Mouse (Mus musculus) CH12.LX (cell line): ENCODE data around the gene Olfr63.

Experiments used
- CHD2 ChIP-seq: IDR thresholded peaks from 2 replicates; pipeline ENCODE4 v1.6.1; 2011; ENCODE audit warnings: low read length, improper control_type of control experiment
- CTCF ChIP-seq, 2 experiments: IDR thresholded peaks in 1 of 2; conservative IDR thresholded peaks in 1 of 2; 2 replicates each; pipeline ENCODE4 v1.5.1; 2011 to 2012; ENCODE audit warnings: low read depth in 2 of 2, low read length in 2 of 2, improper control_type of control experiment in 1 of 2, inconsistent platforms in 1 of 2, mild to moderate bottlenecking in 1 of 2, moderate library complexity in 1 of 2
- HCFC1 ChIP-seq: IDR thresholded peaks from 2 replicates; pipeline ENCODE4 v1.6.1; 2012; ENCODE audit warnings: low read depth, mild to moderate bottlenecking, inconsistent platforms, low read length, improper control_type of control experiment
- JUN ChIP-seq: IDR thresholded peaks from 2 replicates; pipeline ENCODE4 v1.6.1; 2011; ENCODE audit warnings: low read depth, mild to moderate bottlenecking, low read length, improper control_type of control experiment, moderate library complexity; ENCODE audit not compliant: insufficient read depth
- JUND ChIP-seq: conservative IDR thresholded peaks from 2 replicates; pipeline ENCODE4 v1.6.1; 2011; ENCODE audit warnings: low read depth, low read length, improper control_type of control experiment
- POLR2A ChIP-seq: IDR thresholded peaks from 2 replicates; pipeline ENCODE4 v1.6.1; 2011; ENCODE audit warnings: low read depth, mild to moderate bottlenecking, improper control_type of control experiment, low read length
- SIN3A ChIP-seq: IDR thresholded peaks from 2 replicates; pipeline ENCODE4 v1.6.1; 2012; ENCODE audit warnings: low read length, improper control_type of control experiment, inconsistent platforms
- ZMIZ1 ChIP-seq: IDR thresholded peaks from 2 replicates; pipeline ENCODE4 v1.6.1; 2012; ENCODE audit warnings: low read depth, mild to moderate bottlenecking, inconsistent platforms, low read length, improper control_type of control experiment

- TF ChIP-seq POLR2A (no peak), ZMIZ1 (no peak), SIN3A (no peak), JUN (no peak), CTCF (conservative IDR thresholded peaks at IDR 0.05 in 1 of 2, IDR thresholded peaks at IDR 0.05 in 1 of 2; ENCODE audit: low read depth in 2 of 2, low read length in 2 of 2) (no peak), JUND (no peak), HCFC1 (no peak), CHD2 (no peak)
Observed at GRCm38 (mm10) chr17:33268907-33269306, 4.4 kb downstream of the Olfr63 start.
